Mouse (Mus musculus): ENCODE results near the gene Paxx. TPM values are rescaled to one million over a fixed set of nuclear protein-coding genes. Genes with fewer than 3 reads are reported as not detected.
"Not testable (repeated sequence)": the region's sequence is repeated elsewhere in the genome, so short reads cannot be mapped to it uniquely, and the experiment has no call there.

Gene Paxx
- polyA plus RNA-seq, 1 experiment from 2014 or later, result 7.7 TPM

- Histone ChIP-seq H3K9me3 (replicated peaks) (no peaks in the 10 kb centered on the region), H3K27me3 (peaks cover 22% of the 10 kb centered on the region), H3K9ac (no peak overlapping the region), H3K4me1 (replicated peaks) (peaks cover 20% of the 10 kb centered on the region), H3K27ac (no peak overlapping the region), H3K4me2 (no peak overlapping the region), H3K4me3 (replicated peaks) (no peak overlapping the region), H3K36me3 (no peaks in the 10 kb centered on the region)
- DNase-seq (no peak), ATAC-seq (ENCODE audit: low read depth) (no peak)
- 41% methylated on average over 1 of the region's 1 CpGs for WGBS (ENCODE audit: insufficient replicate concordance)
Measured at GRCm38 (mm10) chr2:25423626-25424025, 37.3 kb downstream of the Paxx start.

- peaks cover 21% of the 10 kb centered on the region for H3K27me3 ChIP-seq
- WGBS (ENCODE audit: insufficient replicate concordance), result 26% methylated on average over 17 of the region's 17 CpGs
- H3K4me2 ChIP-seq, result no peak within 1 kb of the TSS
- no peak within 1 kb of the TSS for H3K9ac ChIP-seq
- no peak within 1 kb of the TSS for H3K4me3 ChIP-seq (replicated peaks)
- no peaks in the 10 kb centered on the region for H3K9me3 ChIP-seq (replicated peaks)
- no peaks in the 10 kb centered on the region for H3K36me3 ChIP-seq
- H3K4me1 ChIP-seq (replicated peaks), result peaks cover 13% of the 10 kb centered on the region
- DNase-seq (no peak), ATAC-seq (ENCODE audit: low read depth) (0 out of 2 replicates have a peak, but pooled peaks have one; percentile 22)
- peak within 1 kb of the TSS; percentile 34; the same call in 1 of the 2 replicates for H3K27ac ChIP-seq
Measured at GRCm38 (mm10) chr2:25422587-25423410, 38.1 kb downstream of the Paxx start, which contains the start of gene Fut7. Gene Fut7, plus strand, starts transcription at chr2:25423267.

GRCm38 (mm10) chr2:25421896-25422295, 39.0 kb downstream of the Paxx start:
- no peak for DNase-seq
- 23% methylated on average over 3 of the region's 3 CpGs for WGBS (ENCODE audit: insufficient replicate concordance)
- ATAC-seq (ENCODE audit: low read depth), result no peak

GRCm38 (mm10) chr2:25417426-25417825, 43.5 kb downstream of the Paxx start:
- WGBS (ENCODE audit: insufficient replicate concordance), result 25% methylated on average over 3 of the region's 3 CpGs
- Histone ChIP-seq H3K4me3 (replicated peaks) (no peak overlapping the region), H3K4me2 (no peak overlapping the region), H3K27me3 (peaks cover 6% of the 10 kb centered on the region; the same call in 1 of the 2 replicates), H3K9ac (no peak overlapping the region), H3K27ac (no peak overlapping the region), H3K36me3 (no peaks in the 10 kb centered on the region), H3K9me3 (replicated peaks) (no peaks in the 10 kb centered on the region), H3K4me1 (replicated peaks) (peaks cover under 1% of the 10 kb centered on the region)
- no peak for ATAC-seq (ENCODE audit: low read depth)
- no peak for DNase-seq

More at GRCm38 (mm10) chr2:25421896-25422295, 39.0 kb downstream of the Paxx start:
- H3K4me1 ChIP-seq (replicated peaks), result peaks cover 13% of the 10 kb centered on the region
- no peak overlapping the region for H3K27ac ChIP-seq
- H3K4me3 ChIP-seq (replicated peaks), result no peak overlapping the region
- no peak overlapping the region for H3K9ac ChIP-seq
- H3K4me2 ChIP-seq, result no peak overlapping the region
- peaks cover 21% of the 10 kb centered on the region for H3K27me3 ChIP-seq
- no peaks in the 10 kb centered on the region for H3K36me3 ChIP-seq
- no peaks in the 10 kb centered on the region for H3K9me3 ChIP-seq (replicated peaks)

GRCm38 (mm10) chr2:25413436-25413835, 47.5 kb downstream of the Paxx start:
- not testable (repeated sequence) for H3K9me3 ChIP-seq (replicated peaks); H3K4me3 ChIP-seq (replicated peaks); H3K4me1 ChIP-seq (replicated peaks); DNase-seq; H3K36me3 ChIP-seq; ATAC-seq (ENCODE audit: low read depth); H3K4me2 ChIP-seq; H3K9ac ChIP-seq; H3K27ac ChIP-seq
- H3K27me3 ChIP-seq, result 0 out of 2 replicates have a peak, but pooled peaks cover 12% of the 10 kb centered on the region

- ATAC-seq (ENCODE audit: low read depth) (no peak), DNase-seq (no peak)
- Histone ChIP-seq H3K27ac (no peak overlapping the region), H3K27me3 (peaks cover 41% of the 10 kb centered on the region), H3K36me3 (no peaks in the 10 kb centered on the region), H3K9ac (no peak overlapping the region), H3K4me2 (no peak overlapping the region), H3K4me1 (replicated peaks) (no peaks in the 10 kb centered on the region), H3K4me3 (replicated peaks) (no peak overlapping the region), H3K9me3 (replicated peaks) (no peaks in the 10 kb centered on the region)
- WGBS (ENCODE audit: insufficient replicate concordance), result 66% methylated on average over 10 of the region's 10 CpGs
Measured at GRCm38 (mm10) chr2:25408908-25409307, 52.0 kb downstream of the Paxx start.

Small RNA genes lying within 50 kb of the gene (microRNA-seq; reads per million reads assigned to microRNA genes)
- not detected for gene Mir3087

Other genes starting within 250 kb of the Paxx start
- gene Nelfb, start 249.6 kb downstream of the Paxx start, polyA plus RNA-seq (2015; fragmentation: Nextera tagmentation; extraction: Ambion mirVana), result 42.8 and 43.3 TPM in 2 replicates
- not detected in 2 replicates for gene Stpg3, start 246.5 kb downstream of the Paxx start, polyA plus RNA-seq (2015; fragmentation: Nextera tagmentation; extraction: Ambion mirVana)
- gene Fam166a, start 242.3 kb downstream of the Paxx start, polyA plus RNA-seq (2015; fragmentation: Nextera tagmentation; extraction: Ambion mirVana), result not detected in 2 replicates
- 835 and 850 TPM in 2 replicates for gene Tubb4b, start 236.4 kb downstream of the Paxx start, polyA plus RNA-seq (2015; fragmentation: Nextera tagmentation; extraction: Ambion mirVana)
- gene Slc34a3, start 226.7 kb downstream of the Paxx start, polyA plus RNA-seq (2015; fragmentation: Nextera tagmentation; extraction: Ambion mirVana), result not detected in 2 replicates
- gene Rnf224, start 224.3 kb downstream of the Paxx start, polyA plus RNA-seq (2015; fragmentation: Nextera tagmentation; extraction: Ambion mirVana), result not detected in 2 replicates
- 0.60 and 0.74 TPM in 2 replicates for gene Rnf208, start 218.8 kb downstream of the Paxx start, polyA plus RNA-seq (2015; fragmentation: Nextera tagmentation; extraction: Ambion mirVana)
- not detected in 2 replicates for gene Cysrt1, start 218.6 kb downstream of the Paxx start, polyA plus RNA-seq (2015; fragmentation: Nextera tagmentation; extraction: Ambion mirVana)
- gene AL732309.1, start 214.2 kb downstream of the Paxx start, polyA plus RNA-seq (2015; fragmentation: Nextera tagmentation; extraction: Ambion mirVana), result 2.1 and 2.7 TPM in 2 replicates
- 13.5 and 14.7 TPM in 2 replicates for gene Tmem203, start 205.7 kb downstream of the Paxx start, polyA plus RNA-seq (2015; fragmentation: Nextera tagmentation; extraction: Ambion mirVana)
- 5.6 and 6.1 TPM in 2 replicates for gene Tprn, start 198.5 kb downstream of the Paxx start, polyA plus RNA-seq (2015; fragmentation: Nextera tagmentation; extraction: Ambion mirVana)
- 158 and 162 TPM in 2 replicates for gene Ssna1, start 188.7 kb downstream of the Paxx start, polyA plus RNA-seq (2015; fragmentation: Nextera tagmentation; extraction: Ambion mirVana)
- 50.5 and 51.0 TPM in 2 replicates for gene Anapc2, start 188.6 kb downstream of the Paxx start, polyA plus RNA-seq (2015; fragmentation: Nextera tagmentation; extraction: Ambion mirVana)
- not detected in 2 replicates for gene Tmem210, start 172.9 kb downstream of the Paxx start, polyA plus RNA-seq (2015; fragmentation: Nextera tagmentation; extraction: Ambion mirVana)
- gene Lrrc26, start 171.2 kb downstream of the Paxx start, polyA plus RNA-seq (2015; fragmentation: Nextera tagmentation; extraction: Ambion mirVana), result not detected in 2 replicates
- 0.12 and 0.41 TPM in 2 replicates for gene Grin1, start 141.9 kb downstream of the Paxx start, polyA plus RNA-seq (2015; fragmentation: Nextera tagmentation; extraction: Ambion mirVana)
- gene Man1b1, start 128.8 kb downstream of the Paxx start, polyA plus RNA-seq (2015; fragmentation: Nextera tagmentation; extraction: Ambion mirVana), result 18.8 and 27.1 TPM in 2 replicates
- gene Dpp7, start 104.7 kb downstream of the Paxx start, polyA plus RNA-seq (2015; fragmentation: Nextera tagmentation; extraction: Ambion mirVana), result 9.0 and 10.5 TPM in 2 replicates
- 13.4 and 16.1 TPM in 2 replicates for gene Uap1l1, start 95.4 kb downstream of the Paxx start, polyA plus RNA-seq (2015; fragmentation: Nextera tagmentation; extraction: Ambion mirVana)
- gene Sapcd2, start 88.8 kb downstream of the Paxx start, polyA plus RNA-seq (2015; fragmentation: Nextera tagmentation; extraction: Ambion mirVana), result 30.0 and 30.6 TPM in 2 replicates
- 0.40 and 0.41 TPM in 2 replicates for gene Entpd2, start 65.2 kb downstream of the Paxx start, polyA plus RNA-seq (2015; fragmentation: Nextera tagmentation; extraction: Ambion mirVana)
- 4.2 and 5.1 TPM in 2 replicates for gene Npdc1, start 61.7 kb downstream of the Paxx start, polyA plus RNA-seq (2015; fragmentation: Nextera tagmentation; extraction: Ambion mirVana)
- 0.56 and 0.97 TPM in 2 replicates for gene Fut7, start 37.8 kb downstream of the Paxx start, polyA plus RNA-seq (2015; fragmentation: Nextera tagmentation; extraction: Ambion mirVana)
- gene Abca2, start 32.4 kb downstream of the Paxx start, polyA plus RNA-seq (2015; fragmentation: Nextera tagmentation; extraction: Ambion mirVana), result 1.4 and 1.6 TPM in 2 replicates
- 0.21 and 0.25 TPM in 2 replicates for gene Clic3, start 4.3 kb downstream of the Paxx start, polyA plus RNA-seq (2015; fragmentation: Nextera tagmentation; extraction: Ambion mirVana)
- 0.38 TPM in 1 of 2 replicates, not detected in the other for gene Ptgds, start 9.0 kb upstream of the Paxx start, polyA plus RNA-seq (2015; fragmentation: Nextera tagmentation; extraction: Ambion mirVana)
- not detected in 2 replicates for gene Lcn12, start 32.8 kb upstream of the Paxx start, polyA plus RNA-seq (2015; fragmentation: Nextera tagmentation; extraction: Ambion mirVana)
- 27.9 and 31.1 TPM in 2 replicates for gene Fbxw5, start 39.7 kb upstream of the Paxx start, polyA plus RNA-seq (2015; fragmentation: Nextera tagmentation; extraction: Ambion mirVana)
- 25.8 and 26.8 TPM in 2 replicates for gene C8g, start 40.6 kb upstream of the Paxx start, polyA plus RNA-seq (2015; fragmentation: Nextera tagmentation; extraction: Ambion mirVana)
- gene Traf2, start 85.8 kb upstream of the Paxx start, polyA plus RNA-seq (2015; fragmentation: Nextera tagmentation; extraction: Ambion mirVana), result 16.6 and 18.7 TPM in 2 replicates
- 275 and 306 TPM in 2 replicates for gene Edf1, start 96.8 kb upstream of the Paxx start, polyA plus RNA-seq (2015; fragmentation: Nextera tagmentation; extraction: Ambion mirVana)
- gene Mamdc4, start 113.8 kb upstream of the Paxx start, polyA plus RNA-seq (2015; fragmentation: Nextera tagmentation; extraction: Ambion mirVana), result 1.6 and 2.7 TPM in 2 replicates
- gene Phpt1, start 114.1 kb upstream of the Paxx start, polyA plus RNA-seq (2015; fragmentation: Nextera tagmentation; extraction: Ambion mirVana), result 50.2 and 50.3 TPM in 2 replicates
- 0.02 TPM in 1 of 2 replicates, not detected in the other for gene Ajm1, start 120.7 kb upstream of the Paxx start, polyA plus RNA-seq (2015; fragmentation: Nextera tagmentation; extraction: Ambion mirVana)
- gene Rabl6, start 147.4 kb upstream of the Paxx start, polyA plus RNA-seq (2015; fragmentation: Nextera tagmentation; extraction: Ambion mirVana), result 29.7 and 29.8 TPM in 2 replicates
- gene Ccdc183, start 156.6 kb upstream of the Paxx start, polyA plus RNA-seq (2015; fragmentation: Nextera tagmentation; extraction: Ambion mirVana), result 0.09 and 0.14 TPM in 2 replicates
- 7.8 and 8.3 TPM in 2 replicates for gene Tmem141, start 160.9 kb upstream of the Paxx start, polyA plus RNA-seq (2015; fragmentation: Nextera tagmentation; extraction: Ambion mirVana)
- 34.8 and 37.5 TPM in 2 replicates for gene Fcna, start 166.9 kb upstream of the Paxx start, polyA plus RNA-seq (2015; fragmentation: Nextera tagmentation; extraction: Ambion mirVana)
- not detected in 2 replicates for gene Lcn8, start 192.0 kb upstream of the Paxx start, polyA plus RNA-seq (2015; fragmentation: Nextera tagmentation; extraction: Ambion mirVana)
- gene Lcn5, start 196.9 kb upstream of the Paxx start, polyA plus RNA-seq (2015; fragmentation: Nextera tagmentation; extraction: Ambion mirVana), result not detected in 2 replicates
- not detected in 2 replicates for gene Lcn6, start 215.7 kb upstream of the Paxx start, polyA plus RNA-seq (2015; fragmentation: Nextera tagmentation; extraction: Ambion mirVana)
- not detected in 2 replicates for gene Lcn10, start 221.6 kb upstream of the Paxx start, polyA plus RNA-seq (2015; fragmentation: Nextera tagmentation; extraction: Ambion mirVana)
- gene Obp2a, start 238.9 kb upstream of the Paxx start, polyA plus RNA-seq (2015; fragmentation: Nextera tagmentation; extraction: Ambion mirVana), result not detected in 2 replicates
- 12.8 and 13.4 TPM in 2 replicates for gene Bmyc, start 245.6 kb upstream of the Paxx start, polyA plus RNA-seq (2015; fragmentation: Nextera tagmentation; extraction: Ambion mirVana)

All from liver, embryonic 13.5 days (tissue).